Mouse (Mus musculus) liver, adult 2 months (tissue): ENCODE results near the gene 1700003E16Rik. TPM values are rescaled to one million over a fixed set of nuclear protein-coding genes. Genes with fewer than 3 reads are reported as not detected.
A peak's percentile ranks its signal among the peaks of the same experiment; 100 is the strongest.

Experiments
- DNase-seq: peaks from one replicate; pipeline ENCODE4 v3.0.0-alpha.2; 2011; ENCODE audit warnings: low read depth, low spot score; ENCODE audit errors: extremely low read depth
- H3K27ac ChIP-seq: fragments of 200-500 bp; replicated peaks from 2 replicates; pipeline ENCODE4 v1.5.1; 2012; ENCODE audit warnings: low read depth, mild to moderate bottlenecking, control low read depth, inconsistent platforms, low read length; ENCODE audit not compliant: insufficient read depth
- H3K27me3 ChIP-seq: fragments of 200-500 bp; 2 replicates; pipeline ENCODE4 v1.6.1; 2012; ENCODE audit warnings: mild to moderate bottlenecking, moderate library complexity, low read length, inconsistent platforms; ENCODE audit not compliant: control insufficient read depth, insufficient read depth
- H3K36me3 ChIP-seq: fragments of 200-500 bp; 2 replicates; pipeline ENCODE4 v1.6.1; 2012; ENCODE audit warnings: low read length, inconsistent platforms; ENCODE audit not compliant: control insufficient read depth, insufficient read depth
- H3K4me1 ChIP-seq: fragments of 200-500 bp; 2 replicates; pipeline ENCODE4 v1.6.1; 2011; ENCODE audit warnings: low read length; ENCODE audit not compliant: control insufficient read depth, insufficient read depth
- H3K4me3 ChIP-seq: fragments of 200-500 bp; 2 replicates; pipeline ENCODE4 v1.5.1; 2011; ENCODE audit warnings: low read depth, mild to moderate bottlenecking, control low read depth, low read length, moderate library complexity; ENCODE audit not compliant: insufficient read depth
- H3K79me2 ChIP-seq: fragments of 200-500 bp; 2 replicates; pipeline ENCODE4 v1.6.1; 2012; ENCODE audit warnings: inconsistent platforms, mild to moderate bottlenecking, low read length, moderate library complexity; ENCODE audit not compliant: control insufficient read depth, insufficient read depth
- H3K9ac ChIP-seq: fragments of 200-500 bp; 2 replicates; pipeline ENCODE4 v1.6.1; 2012; ENCODE audit warnings: low read depth, mild to moderate bottlenecking, control low read depth, inconsistent platforms, low read length
- CTCF ChIP-seq: fragments of 200-500 bp; IDR thresholded peaks from 2 replicates; pipeline ENCODE4 v1.5.1; 2011; ENCODE audit warnings: low read depth, low read length, control low read depth
- POLR2A ChIP-seq: fragments of 200-500 bp; IDR thresholded peaks from 2 replicates; pipeline ENCODE4 v1.6.1; 2011; ENCODE audit warnings: low read length, control low read depth; ENCODE audit not compliant: insufficient read depth; ENCODE audit errors: extremely low read depth
- WGBS: fragments of 180-500 bp; shearing (Covaris S2); methylation state at CpG from one replicate; pipeline ENCODE4 v1.1.7; 2018; 5-methylcytosine and 5-hydroxymethylcytosine counted together
- polyA plus RNA-seq: library from polyadenylated mRNA; depleted of rRNA; stranded (reverse); fragments of >200 nt; gene quantifications from 2 replicates; pipeline ENCODE4 v1.2.3, GENCODE M21; 2012
- total RNA-seq: library from RNA; depleted of rRNA; stranded (reverse); fragments of >200 nt; gene quantifications from 2 replicates; pipeline ENCODE4 v1.2.3, GENCODE M21; 2014

1700003E16Rik gene
- total and polyA plus RNA-seq, 2 experiments: 0.09 to 0.22 TPM

GRCm38 (mm10) chr6:83115011-83115671, 41.1 kb upstream of the 1700003E16Rik start, which contains the start of gene Mogs:
Mogs (plus strand) TSS chr6:83115496.
- under 1% methylated on average over 52 of the region's 58 CpGs for WGBS
- H3K4me3 ChIP-seq: peak within 1 kb of the TSS; percentile 93
- peaks cover 17% of the 10 kb centered on the region for H3K4me1 ChIP-seq
- TF ChIP-seq CTCF (peak; percentile 62), POLR2A (peak; percentile 88)
- peak within 1 kb of the TSS; percentile 98 for H3K27ac ChIP-seq
- peaks cover 4% of the 10 kb centered on the region; the same call in 1 of the 2 replicates for H3K79me2 ChIP-seq
- peak; percentile 81 for DNase-seq
- no peaks in the 10 kb centered on the region for H3K27me3 ChIP-seq
- no peaks in the 10 kb centered on the region for H3K36me3 ChIP-seq
- peak within 1 kb of the TSS; percentile 93 for H3K9ac ChIP-seq

DNA sequence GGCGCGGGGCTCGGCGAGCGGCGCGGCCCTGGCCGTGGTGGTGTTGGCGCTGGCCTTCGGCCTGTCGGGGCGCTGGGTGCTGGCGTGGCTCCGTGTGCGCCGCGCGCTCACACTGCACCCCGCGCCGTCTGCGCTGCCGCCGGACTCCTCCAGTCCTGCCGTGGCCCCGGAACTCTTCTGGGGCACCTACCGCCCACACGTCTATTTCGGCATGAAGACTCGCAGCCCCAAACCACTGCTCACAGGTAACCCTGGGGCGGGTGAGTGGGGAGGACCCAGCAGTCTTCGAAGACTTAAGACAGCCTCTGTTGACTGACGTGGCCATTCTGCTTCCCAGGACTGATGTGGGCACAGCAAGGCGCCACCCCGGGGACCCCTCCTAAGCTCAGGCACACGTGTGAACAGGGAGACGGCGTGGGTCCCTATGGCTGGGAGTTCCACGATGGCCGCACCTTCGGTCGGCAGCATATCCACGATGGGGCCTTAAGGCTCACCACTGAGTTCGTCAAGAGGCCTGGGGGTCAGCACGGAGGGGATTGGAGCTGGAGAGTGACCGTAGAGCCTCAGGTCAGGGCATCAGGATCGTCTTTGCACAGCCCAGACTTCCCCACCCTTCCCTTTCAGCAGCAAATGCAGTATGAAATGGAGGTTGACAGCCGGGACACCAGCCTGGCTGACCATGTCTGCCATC, 40.4 kb upstream of the 1700003E16Rik start:
- H3K4me1 ChIP-seq: peaks cover 20% of the 10 kb centered on the region
- no peak for DNase-seq

DNA sequence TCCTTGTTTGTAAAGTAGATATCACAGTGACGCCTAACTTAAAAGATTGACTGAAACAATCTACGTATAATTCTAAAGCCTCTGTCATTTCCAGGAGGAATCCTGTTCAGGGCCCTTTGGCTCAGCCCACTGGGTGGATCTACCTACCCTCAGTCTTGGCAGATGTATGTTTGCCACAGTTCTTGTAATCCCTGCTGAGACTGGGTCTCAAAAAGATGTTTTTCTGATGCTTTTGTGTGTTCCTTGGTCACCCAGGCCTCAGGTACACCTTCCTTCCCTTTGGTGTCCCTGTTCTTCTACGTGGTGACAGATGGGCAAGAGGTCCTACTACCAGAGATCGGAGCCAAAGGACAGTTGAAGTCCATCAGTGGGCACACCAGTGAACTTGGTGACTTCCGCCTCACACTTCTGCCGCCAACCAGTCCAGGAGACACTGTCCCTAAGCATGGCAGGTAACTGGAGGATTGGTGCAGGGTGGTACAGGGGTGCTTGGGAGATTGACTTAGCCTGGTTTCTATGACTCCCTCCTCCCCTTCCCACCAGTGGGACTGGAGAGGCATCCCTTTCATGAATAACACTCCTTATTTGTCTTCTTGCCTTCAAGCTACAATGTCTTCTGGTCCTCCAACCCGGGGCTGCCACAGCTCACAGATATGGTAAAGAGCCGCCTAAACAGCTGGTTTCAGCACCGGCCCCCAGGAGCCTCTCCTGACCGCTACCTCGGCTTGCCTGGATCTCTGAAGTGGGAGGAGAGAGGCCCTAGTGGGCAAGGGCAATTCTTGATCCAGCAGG, 39.6 kb upstream of the 1700003E16Rik start:
- Histone ChIP-seq H3K4me3 (peak overlapping the region; percentile 93; the same call in 1 of the 2 replicates), H3K79me2 (peaks cover 4% of the 10 kb centered on the region; the same call in 1 of the 2 replicates), H3K9ac (peak overlapping the region; percentile 93; the same call in 1 of the 2 replicates), H3K27me3 (no peaks in the 10 kb centered on the region), H3K4me1 (peaks cover 20% of the 10 kb centered on the region), H3K27ac (no peak overlapping the region), H3K36me3 (no peaks in the 10 kb centered on the region)
- TF ChIP-seq POLR2A (no peak), CTCF (no peak)
- WGBS: 67% methylated on average over 11 of the region's 11 CpGs
- no peak for DNase-seq

More for the DNA sequence above, 40.4 kb upstream of the 1700003E16Rik start:
- no peak for TF ChIP-seq CTCF
- TF ChIP-seq POLR2A: no peak
- Histone ChIP-seq H3K9ac (peak overlapping the region; percentile 93), H3K27ac (peak overlapping the region; percentile 32), H3K27me3 (no peaks in the 10 kb centered on the region), H3K79me2 (peaks cover 4% of the 10 kb centered on the region; the same call in 1 of the 2 replicates), H3K4me3 (peak overlapping the region; percentile 93), H3K36me3 (no peaks in the 10 kb centered on the region)
- WGBS: 2% methylated on average over 47 of the region's 48 CpGs

GRCm38 (mm10) chr6:83117165-83117438, 39.1 kb upstream of the 1700003E16Rik start:
- WGBS: 84% methylated on average over 4 of the region's 4 CpGs
- H3K4me1 ChIP-seq: peaks cover 20% of the 10 kb centered on the region
- H3K4me3 ChIP-seq: no peak overlapping the region
- peaks cover 4% of the 10 kb centered on the region; the same call in 1 of the 2 replicates for H3K79me2 ChIP-seq
- no peak overlapping the region for H3K27ac ChIP-seq
- DNase-seq: no peak
- TF ChIP-seq POLR2A (no peak), CTCF (no peak)
- no peak overlapping the region for H3K9ac ChIP-seq
- H3K27me3 ChIP-seq: no peaks in the 10 kb centered on the region
- H3K36me3 ChIP-seq: no peaks in the 10 kb centered on the region

DNA sequence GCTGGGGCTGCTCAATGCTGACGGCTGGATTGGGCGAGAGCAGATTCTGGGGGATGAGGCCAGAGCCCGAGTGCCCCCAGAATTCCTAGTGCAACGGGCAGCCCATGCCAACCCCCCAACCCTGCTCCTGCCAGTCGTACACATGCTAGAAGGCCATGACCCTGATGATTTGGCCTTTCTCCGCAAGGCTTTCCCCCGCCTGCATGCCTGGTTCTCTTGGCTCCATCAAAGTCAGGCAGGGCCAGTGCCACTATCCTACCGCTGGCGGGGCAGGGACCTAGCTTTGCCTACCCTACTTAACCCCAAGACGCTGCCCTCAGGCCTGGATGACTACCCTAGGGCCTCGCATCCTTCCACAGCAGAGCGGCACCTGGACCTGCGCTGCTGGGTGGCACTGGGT, 38.6 kb upstream of the 1700003E16Rik start:
- Histone ChIP-seq H3K4me3 (no peak overlapping the region), H3K9ac (no peak overlapping the region), H3K36me3 (no peaks in the 10 kb centered on the region), H3K79me2 (peaks cover 4% of the 10 kb centered on the region; the same call in 1 of the 2 replicates), H3K4me1 (peaks cover 20% of the 10 kb centered on the region), H3K27ac (no peak overlapping the region), H3K27me3 (no peaks in the 10 kb centered on the region)
- TF ChIP-seq POLR2A: no peak
- TF ChIP-seq CTCF: no peak
- WGBS: 83% methylated on average over 13 of the region's 13 CpGs
- no peak for DNase-seq
